Mouse (Mus musculus) spleen, adult 18-20 months (tissue): ENCODE measurements around the gene Slc4a4.
"Not testable (repeated sequence)": the region's sequence is repeated elsewhere in the genome, so short reads cannot be mapped to it uniquely, and the experiment has no call there.

Experiments
- DNase-seq, 2 experiments: peaks; one replicate each; pipeline ENCODE4 v3.0.0; 2022; ENCODE audit warnings: mixed read lengths in 2 of 2

Gene Slc4a4

GRCm38 (mm10) chr5:88964685-88965290 is 78.2 kb downstream of the Slc4a4 start:
- no peak for DNase-seq

- DNase-seq: no peak
Measured at GRCm38 (mm10) chr5:88966507-88966906, 79.9 kb downstream of the Slc4a4 start.

GRCm38 (mm10) chr5:88968923-88969639 is 82.5 kb downstream of the Slc4a4 start:
- DNase-seq: no peak

GRCm38 (mm10) chr5:88971554-88971953 is 84.9 kb downstream of the Slc4a4 start:
- DNase-seq: no peak

- DNase-seq: no peak
Measured at GRCm38 (mm10) chr5:88972277-88972676, 85.7 kb downstream of the Slc4a4 start.

- no peak for DNase-seq
Measured at GRCm38 (mm10) chr5:88973130-88973529, 86.5 kb downstream of the Slc4a4 start.

GRCm38 (mm10) chr5:88975694-88976093 is 89.1 kb downstream of the Slc4a4 start:
- DNase-seq: no peak

GRCm38 (mm10) chr5:88976428-88976827 is 89.8 kb downstream of the Slc4a4 start:
- DNase-seq: no peak

- DNase-seq: no peak
Measured at GRCm38 (mm10) chr5:88980740-88981139, 94.1 kb downstream of the Slc4a4 start.

GRCm38 (mm10) chr5:88981243-88982014 is 94.8 kb downstream of the Slc4a4 start:
- DNase-seq: no peak

GRCm38 (mm10) chr5:88982040-88982736 is 95.6 kb downstream of the Slc4a4 start:
- no peak for DNase-seq

- no peak for DNase-seq
Measured at GRCm38 (mm10) chr5:88983170-88983569, 96.6 kb downstream of the Slc4a4 start.

- no peak for DNase-seq
Measured at GRCm38 (mm10) chr5:88983652-88984051, 97.0 kb downstream of the Slc4a4 start.

- no peak for DNase-seq
Measured at GRCm38 (mm10) chr5:88989018-88989417, 102.4 kb downstream of the Slc4a4 start.

- DNase-seq: no peak
Measured at GRCm38 (mm10) chr5:88990196-88990747, 103.7 kb downstream of the Slc4a4 start.

GRCm38 (mm10) chr5:88991309-88991708 is 104.7 kb downstream of the Slc4a4 start:
- not testable (repeated sequence) for DNase-seq

GRCm38 (mm10) chr5:88994533-88994932 is 107.9 kb downstream of the Slc4a4 start:
- no peak for DNase-seq

- no peak for DNase-seq
Measured at GRCm38 (mm10) chr5:88996246-88996645, 109.6 kb downstream of the Slc4a4 start.

- DNase-seq: no peak
Measured at GRCm38 (mm10) chr5:88997277-88997676, 110.7 kb downstream of the Slc4a4 start.

GRCm38 (mm10) chr5:88999793-89000192 is 113.2 kb downstream of the Slc4a4 start:
- no peak for DNase-seq

- no peak for DNase-seq
Measured at GRCm38 (mm10) chr5:89000598-89000997, 114.0 kb downstream of the Slc4a4 start.

- DNase-seq: no peak
Measured at GRCm38 (mm10) chr5:89010116-89010515, 123.5 kb downstream of the Slc4a4 start.

- DNase-seq: no peak
Measured at GRCm38 (mm10) chr5:89012456-89012855, 125.8 kb downstream of the Slc4a4 start.
